Mouse (Mus musculus) heart, embryonic 14.5 days (tissue): Measurements from ENCODE around the gene Olfr1111. TPM values are rescaled to one million over a fixed set of nuclear protein-coding genes. Genes with fewer than 3 reads are reported as not detected.
"Not testable (repeated sequence)": the region's sequence is repeated elsewhere in the genome, so short reads cannot be mapped to it uniquely, and the experiment has no call there.

ENCODE experiments used
- ATAC-seq: fragments of 200-750 bp; cut with Nextera tagmentation; 2 replicates; pipeline ENCODE4 v1.8.0; 2017; ENCODE audit warnings: low read depth, moderate TSS enrichment; ENCODE audit not compliant: insufficient number of reproducible peaks, insufficient read depth, low FRiP score
- H3K27ac ChIP-seq, 2 experiments: fragments of 200-500 bp in 1 of 2; fragments of 300-500 bp in 1 of 2; sonication (generic) in 1 of 2; replicated peaks in 1 of 2; 2 replicates each; pipeline ENCODE4 v1.5.1; 2012 to 2014; ENCODE audit warnings: low read depth in 2 of 2, low read length in 2 of 2, control low read depth in 1 of 2, mild to moderate bottlenecking in 1 of 2, mixed read lengths in 1 of 2; ENCODE audit not compliant: control insufficient read depth in 1 of 2, insufficient read depth in 1 of 2
- H3K27me3 ChIP-seq: fragments of 300-500 bp; sonication (generic); 2 replicates; pipeline ENCODE4 v1.6.1; 2014; ENCODE audit warnings: mild to moderate bottlenecking, low read length, control low read depth; ENCODE audit not compliant: control insufficient read depth, insufficient read depth
- H3K36me3 ChIP-seq: fragments of 300-500 bp; sonication (generic); 2 replicates; pipeline ENCODE4 v1.6.1; 2014; ENCODE audit warnings: mild to moderate bottlenecking, control low read depth, low read length, mixed read lengths; ENCODE audit not compliant: control insufficient read depth, insufficient read depth
- H3K4me1 ChIP-seq, 2 experiments: fragments of 200-500 bp in 1 of 2; fragments of 300-500 bp in 1 of 2; sonication (generic) in 1 of 2; 2 replicates each; pipeline ENCODE4 v1.6.1; 2012 to 2014; ENCODE audit warnings: low read length in 2 of 2, control low read depth in 1 of 2, mixed read lengths in 1 of 2; ENCODE audit not compliant: control insufficient read depth in 2 of 2, insufficient read depth in 2 of 2
- H3K4me2 ChIP-seq: fragments of 300-500 bp; sonication (generic); 2 replicates; pipeline ENCODE4 v1.6.1; 2014; ENCODE audit warnings: mild to moderate bottlenecking, low read length
- H3K4me3 ChIP-seq, 2 experiments: fragments of 200-500 bp in 1 of 2; fragments of 300-500 bp in 1 of 2; sonication (generic) in 1 of 2; 2 replicates each; pipeline ENCODE4 v1.5.1; 2012 to 2014; ENCODE audit warnings: low read length in 2 of 2, mild to moderate bottlenecking in 2 of 2, control low read depth in 1 of 2, low read depth in 1 of 2, moderate library complexity in 1 of 2; ENCODE audit not compliant: control insufficient read depth in 1 of 2, insufficient read depth in 1 of 2
- H3K9ac ChIP-seq: fragments of 300-500 bp; sonication (generic); 2 replicates; pipeline ENCODE4 v1.6.1; 2014; ENCODE audit warnings: mild to moderate bottlenecking, low read length
- H3K9me3 ChIP-seq: fragments of 300-500 bp; sonication (generic); 2 replicates; pipeline ENCODE4 v1.6.1; 2016; ENCODE audit warnings: low read length, control low read depth; ENCODE audit not compliant: control insufficient read depth
- WGBS: fragments of 180-500 bp; shearing (Covaris S2); extraction: QIAGEN DNeasy Blood & Tissue Kit; methylation state at CpG from one replicate; pipeline ENCODE4 v1.1.7; 2014; 5-methylcytosine and 5-hydroxymethylcytosine counted together
- polyA plus RNA-seq: library from polyadenylated mRNA; unstranded; fragments of >200 nt; fragmentation: Nextera tagmentation; extraction: Ambion mirVana; gene quantifications from 2 replicates; pipeline ENCODE4 v1.2.1, GENCODE M21; 2014

Gene Olfr1111
- not detected in 2 replicates for polyA plus RNA-seq

DNA sequence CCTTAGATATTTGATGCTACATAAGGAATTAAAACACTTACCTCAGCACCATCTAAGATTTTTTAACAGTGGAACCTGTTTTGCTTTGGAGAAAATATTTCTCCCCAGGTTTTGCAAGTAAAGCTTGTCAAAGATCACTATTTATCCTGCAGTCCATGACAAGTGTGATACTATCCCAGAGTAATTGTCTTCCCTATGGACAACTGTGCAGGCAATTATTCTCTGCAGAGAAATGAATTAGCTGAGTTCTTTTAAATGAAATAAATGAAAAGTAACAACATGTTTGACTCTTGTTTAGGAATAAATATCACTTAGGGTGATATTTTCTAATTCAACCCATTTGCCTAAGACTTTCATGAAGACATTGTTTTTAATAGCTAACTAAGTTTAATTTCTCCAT, at the start of gene Olfr1111:
Gene Olfr1111, minus strand, starts transcription at position 101 of the 400 bp plus-strand sequence.
- Histone ChIP-seq H3K36me3 (no peaks in the 10 kb centered on the region), H3K9ac (no peak within 1 kb of the TSS), H3K4me2 (no peak within 1 kb of the TSS), H3K9me3 (no peaks in the 10 kb centered on the region), H3K4me3 (no peak within 1 kb of the TSS), H3K27ac (no peak within 1 kb of the TSS), H3K4me1 (no peaks in the 10 kb centered on the region), H3K27me3 (no peaks in the 10 kb centered on the region)
- no peak for ATAC-seq

DNA sequence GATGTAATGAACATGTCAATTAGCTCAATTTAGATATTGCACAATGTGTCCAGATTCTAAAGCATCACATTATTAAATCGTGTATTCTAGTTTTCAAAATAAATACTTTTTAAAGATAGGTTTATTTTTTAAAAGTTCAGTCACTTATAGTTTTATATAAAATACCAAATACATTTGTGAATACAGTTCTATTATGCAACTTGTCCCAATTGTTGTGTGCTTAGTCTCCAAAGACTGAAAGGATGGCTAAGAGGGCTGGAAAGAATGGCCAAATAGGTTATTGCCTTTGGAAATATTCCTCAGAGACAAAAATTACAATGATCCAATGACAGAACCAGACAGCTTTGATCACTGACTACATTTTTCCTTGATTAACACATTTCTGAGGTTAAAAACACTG, 35.1 kb upstream of the Olfr1111 start, which contains the start of gene Olfr1112:
Gene Olfr1112, plus strand, starts transcription at position 301 of the 400 bp plus-strand sequence.
- Histone ChIP-seq H3K4me2 (no peak within 1 kb of the TSS), H3K9ac (no peak within 1 kb of the TSS), H3K27ac (no peak within 1 kb of the TSS), H3K4me3 (no peak within 1 kb of the TSS), H3K27me3 (no peaks in the 10 kb centered on the region), H3K9me3 (no peaks in the 10 kb centered on the region), H3K36me3 (no peaks in the 10 kb centered on the region), H3K4me1 (no peaks in the 10 kb centered on the region)
- ATAC-seq: no peak
- 69% methylated on average over 1 of the region's 1 CpGs for WGBS

DNA sequence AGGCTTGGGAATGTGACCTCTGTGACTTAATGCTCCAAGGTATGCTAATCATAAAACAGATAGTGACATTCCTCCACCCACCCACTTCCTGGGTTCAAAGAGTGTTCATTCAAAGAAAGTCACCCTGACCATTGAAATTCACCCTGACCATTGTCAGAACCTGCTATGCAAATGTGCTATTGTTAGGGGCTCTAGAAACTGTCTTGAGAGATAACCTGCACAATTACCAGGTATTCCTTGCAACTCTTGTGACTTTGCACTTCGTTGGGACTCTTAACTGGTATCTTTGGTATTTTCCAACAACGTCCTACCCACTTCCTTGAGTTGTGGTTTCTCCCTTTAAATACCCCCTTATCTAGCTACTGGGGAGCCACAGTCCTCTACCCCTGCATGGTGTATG, 15.3 kb upstream of the Olfr1111 start:
- not testable (repeated sequence) for H3K4me1 ChIP-seq, ATAC-seq, H3K27me3 ChIP-seq, H3K4me2 ChIP-seq, H3K36me3 ChIP-seq, H3K9me3 ChIP-seq, H3K27ac ChIP-seq, H3K4me3 ChIP-seq, H3K9ac ChIP-seq
- 75% methylated on average over 2 of the region's 2 CpGs for WGBS

DNA sequence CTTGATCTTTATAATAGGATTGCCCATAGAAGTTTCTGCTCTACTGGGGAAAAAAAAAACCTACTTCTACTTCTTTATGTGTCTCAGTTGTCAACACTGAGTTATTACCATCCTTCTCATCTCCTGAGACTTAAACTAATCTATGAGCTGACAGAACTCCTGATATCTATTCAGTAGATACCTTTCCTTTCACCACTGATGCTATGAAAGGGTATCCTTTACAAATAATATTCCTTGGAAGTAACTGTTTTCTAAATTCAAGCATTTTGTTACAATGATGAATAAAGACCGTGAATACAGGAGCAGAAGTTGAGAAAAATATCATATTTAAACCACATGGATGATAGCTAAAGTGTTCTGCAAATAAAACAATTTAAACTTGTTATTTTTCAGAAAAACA, 12.2 kb downstream of the Olfr1111 start, which contains the start of gene Olfr1110:
Gene Olfr1110, minus strand, starts transcription at position 101 of the 400 bp plus-strand sequence.
- Histone ChIP-seq H3K4me1 (no peaks in the 10 kb centered on the region), H3K4me3 (no peak within 1 kb of the TSS), H3K36me3 (no peaks in the 10 kb centered on the region), H3K27ac (no peak within 1 kb of the TSS), H3K9ac (no peak within 1 kb of the TSS), H3K27me3 (no peaks in the 10 kb centered on the region), H3K4me2 (no peak within 1 kb of the TSS), H3K9me3 (no peaks in the 10 kb centered on the region)
- no peak for ATAC-seq
- WGBS: 71% methylated on average over 1 of the region's 1 CpGs

DNA sequence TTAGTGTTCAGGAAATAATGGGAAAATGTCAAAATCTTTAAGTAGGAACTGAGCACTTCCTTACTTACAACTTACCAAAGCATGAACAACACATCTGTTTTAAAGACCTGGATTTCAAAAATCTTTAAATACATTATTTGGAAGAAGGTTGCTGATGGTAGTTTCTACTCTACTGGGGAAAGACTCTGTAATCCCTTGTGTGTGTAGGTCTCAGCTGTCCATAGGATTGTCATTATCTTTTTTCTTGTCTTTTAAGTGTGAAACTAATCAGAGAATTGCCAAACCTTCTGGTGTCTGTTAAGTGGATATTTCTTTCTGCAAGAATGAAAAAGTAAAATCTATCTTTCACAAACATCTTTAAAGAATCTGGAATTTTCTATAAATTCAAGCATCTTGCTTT, 38.0 kb downstream of the Olfr1111 start, which contains the start of gene Olfr259:
Gene Olfr259, minus strand, starts transcription at position 101 of the 400 bp plus-strand sequence.
- H3K9ac ChIP-seq: no peak within 1 kb of the TSS
- no peaks in the 10 kb centered on the region for H3K4me1 ChIP-seq

More for the DNA sequence above, 38.0 kb downstream of the Olfr1111 start, which contains the start of gene Olfr259:
- H3K9me3 ChIP-seq: no peaks in the 10 kb centered on the region
- no peak for ATAC-seq
- no peak within 1 kb of the TSS for H3K4me2 ChIP-seq
- H3K4me3 ChIP-seq: no peak within 1 kb of the TSS
- H3K27me3 ChIP-seq: no peaks in the 10 kb centered on the region
- no peak within 1 kb of the TSS for H3K27ac ChIP-seq
- no peaks in the 10 kb centered on the region for H3K36me3 ChIP-seq

Other genes with a start within 250 kb of the Olfr1111 start
- gene Olfr1098, start 228.1 kb downstream of the Olfr1111 start, polyA plus RNA-seq: not detected in 2 replicates
- not detected in 2 replicates for gene Olfr1099, start 191.9 kb downstream of the Olfr1111 start, polyA plus RNA-seq
- gene Olfr1100, start 172.7 kb downstream of the Olfr1111 start, polyA plus RNA-seq: not detected in 2 replicates
- not detected in 2 replicates for gene Olfr1101, start 161.4 kb downstream of the Olfr1111 start, polyA plus RNA-seq
- not detected in 2 replicates for gene Olfr1102, start 154.2 kb downstream of the Olfr1111 start, polyA plus RNA-seq
- gene Olfr1104, start 125.5 kb downstream of the Olfr1111 start, polyA plus RNA-seq: not detected in 2 replicates
- not detected in 2 replicates for gene Olfr1105, start 116.1 kb downstream of the Olfr1111 start, polyA plus RNA-seq
- not detected in 2 replicates for gene Olfr1106, start 100.4 kb downstream of the Olfr1111 start, polyA plus RNA-seq
- gene Olfr1107, start 76.8 kb downstream of the Olfr1111 start, polyA plus RNA-seq: not detected in 2 replicates
- gene Olfr1109, start 56.6 kb downstream of the Olfr1111 start, polyA plus RNA-seq: not detected in 2 replicates
- gene Olfr259, start 38.1 kb downstream of the Olfr1111 start, polyA plus RNA-seq: not detected in 2 replicates
- not detected in 2 replicates for gene Olfr1110, start 12.3 kb downstream of the Olfr1111 start, polyA plus RNA-seq
- gene Olfr1112, start 35.2 kb upstream of the Olfr1111 start, polyA plus RNA-seq: not detected in 2 replicates
- not detected in 2 replicates for gene Olfr1113, start 56.3 kb upstream of the Olfr1111 start, polyA plus RNA-seq
- not detected in 2 replicates for gene Olfr1115, start 95.4 kb upstream of the Olfr1111 start, polyA plus RNA-seq
- not detected in 2 replicates for gene Olfr1116, start 114.9 kb upstream of the Olfr1111 start, polyA plus RNA-seq
- gene Olfr1118, start 155.0 kb upstream of the Olfr1111 start, polyA plus RNA-seq: not detected in 2 replicates
- not detected in 2 replicates for gene Olfr1120, start 202.2 kb upstream of the Olfr1111 start, polyA plus RNA-seq
- not detected in 2 replicates for gene Olfr1121, start 217.3 kb upstream of the Olfr1111 start, polyA plus RNA-seq
- not detected in 2 replicates for gene Olfr1122, start 233.2 kb upstream of the Olfr1111 start, polyA plus RNA-seq